Mouse (Mus musculus) ovary, postnatal 36 days (tissue): ENCODE measurements around the gene Wdfy3.
"Not testable (repeated sequence)": the region's sequence is repeated elsewhere in the genome, so short reads cannot be mapped to it uniquely, and the experiment has no call there.

ENCODE experiments used
- DNase-seq: peaks from one replicate; pipeline ENCODE4 v3.0.0; 2022; ENCODE audit warnings: low spot score, mixed read lengths

Gene Wdfy3

DNA sequence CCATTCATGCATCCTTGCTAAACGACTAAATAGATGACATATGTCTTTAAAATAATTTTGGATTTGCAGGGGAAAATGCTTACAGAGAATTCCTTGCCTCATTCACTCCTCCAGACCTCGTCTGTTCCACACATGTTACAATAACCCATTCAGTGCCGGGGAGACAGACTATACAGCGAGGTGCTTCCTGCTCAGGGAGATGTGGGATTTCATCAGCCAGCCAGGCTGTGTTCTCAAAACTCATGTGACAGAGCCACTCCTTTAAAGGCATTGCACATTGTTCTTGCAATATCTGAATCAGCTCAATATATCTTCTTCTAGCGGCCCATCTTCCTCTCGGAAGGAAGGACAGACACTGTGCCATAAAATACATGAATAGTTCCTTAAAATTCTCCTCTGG is 70.8 kb downstream of the Wdfy3 start:
- DNase-seq = no peak

DNA sequence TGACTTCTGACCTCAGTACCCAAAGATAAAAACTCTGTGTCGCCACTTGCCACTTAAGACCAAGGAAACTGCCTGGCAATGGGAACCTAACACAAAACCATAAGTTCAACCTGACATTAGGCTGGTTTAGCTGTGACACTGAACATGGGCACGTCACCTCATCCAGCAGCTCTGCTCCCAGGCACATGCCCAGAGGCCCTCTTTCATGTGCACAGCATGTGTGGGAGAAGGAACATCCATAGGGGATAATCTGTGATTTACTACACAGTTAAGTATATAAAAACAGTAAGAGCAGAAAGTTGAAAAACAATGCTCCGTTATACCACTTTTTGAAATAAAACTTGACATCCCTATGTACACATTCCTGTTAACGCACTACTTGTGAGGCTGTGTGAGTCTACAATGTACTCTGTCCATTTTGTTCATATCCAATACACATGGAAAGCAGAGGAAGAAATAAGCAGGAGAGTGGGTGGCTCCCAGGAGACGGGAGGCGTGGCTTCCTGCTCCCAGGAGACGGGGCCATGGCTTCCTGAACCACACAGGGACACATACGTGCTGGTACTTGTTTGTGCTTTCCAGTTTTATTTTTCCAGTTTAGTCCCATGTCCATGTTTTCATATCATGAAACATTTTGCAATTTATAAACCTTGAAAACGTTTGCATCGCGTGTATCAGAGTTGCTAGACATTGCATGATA is 73.5 kb downstream of the Wdfy3 start:
- DNase-seq = no peak

DNA sequence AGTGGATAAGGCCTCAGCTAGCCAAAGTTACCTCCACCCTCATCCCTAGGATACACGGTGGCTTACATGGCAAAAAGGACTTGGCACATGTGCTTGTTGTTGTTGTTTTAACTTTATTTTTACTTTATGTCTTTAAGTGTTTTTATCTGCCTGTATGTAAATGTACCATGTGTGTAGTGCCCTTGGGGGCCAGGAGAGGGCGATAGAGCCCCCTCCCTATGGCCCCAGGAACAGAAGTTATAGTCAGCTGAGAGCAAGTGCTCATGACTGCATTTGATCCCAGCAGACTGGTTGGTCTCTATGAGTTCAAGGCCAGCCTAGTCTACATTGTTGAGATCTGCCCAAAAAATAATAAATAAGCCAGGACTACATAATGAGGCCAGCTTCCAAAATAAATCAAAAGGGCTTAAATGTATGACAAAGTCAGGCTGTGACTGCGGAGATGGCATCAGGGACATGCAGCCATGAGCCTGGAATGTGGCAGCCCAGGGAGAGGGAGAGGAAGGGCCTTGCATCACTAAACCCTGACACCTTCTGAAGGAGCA is 74.2 kb downstream of the Wdfy3 start:
- no peak for DNase-seq

- no peak for DNase-seq
These were observed 75.7 kb downstream of the Wdfy3 start for GRCm38 (mm10) chr5:101993996-101994395.

- DNase-seq = no peak
These were observed 76.6 kb downstream of the Wdfy3 start for GRCm38 (mm10) chr5:101992969-101993670.

- DNase-seq = no peak
These were observed 79.3 kb downstream of the Wdfy3 start for GRCm38 (mm10) chr5:101990298-101990845.

DNA sequence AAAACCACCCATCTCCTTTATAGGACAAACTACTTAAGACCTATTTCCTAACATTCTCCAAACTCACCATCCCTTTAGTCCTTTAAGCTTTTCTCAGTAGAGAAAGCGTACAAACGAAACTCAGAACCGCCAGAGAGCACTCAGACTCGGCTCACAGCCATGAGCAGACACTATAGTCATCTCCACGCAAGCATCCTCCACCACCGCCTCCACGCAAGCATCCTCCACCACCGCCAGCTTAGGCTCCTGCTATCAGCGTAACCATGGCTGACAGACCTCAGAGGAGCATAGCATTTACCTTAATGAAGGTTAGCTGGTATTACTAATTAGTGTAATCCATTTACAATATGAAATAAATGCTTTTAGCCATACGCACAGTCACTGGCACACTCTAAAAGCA is 81.2 kb downstream of the Wdfy3 start:
- DNase-seq = no peak

DNA sequence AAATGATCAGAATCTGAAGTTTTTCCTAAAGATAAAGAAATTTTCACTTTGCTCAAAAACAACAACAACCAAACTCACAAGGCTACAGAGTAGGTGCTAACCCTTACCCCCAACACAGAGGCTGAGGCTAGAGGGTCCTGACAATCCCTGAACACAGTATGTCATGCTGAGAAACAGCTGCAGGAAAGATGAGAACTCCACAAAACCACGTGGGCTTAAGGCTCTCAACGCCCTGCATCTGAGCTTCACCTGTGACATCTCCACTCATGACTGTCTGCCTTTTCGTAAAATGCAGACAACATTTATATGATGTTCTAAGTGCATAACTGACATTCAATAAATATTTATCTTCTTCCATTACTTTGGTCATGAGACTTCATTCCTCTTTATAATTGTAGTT is 83.0 kb downstream of the Wdfy3 start:
- no peak for DNase-seq

GRCm38 (mm10) chr5:101982239-101982638 is 87.5 kb downstream of the Wdfy3 start:
- no peak for DNase-seq

DNA sequence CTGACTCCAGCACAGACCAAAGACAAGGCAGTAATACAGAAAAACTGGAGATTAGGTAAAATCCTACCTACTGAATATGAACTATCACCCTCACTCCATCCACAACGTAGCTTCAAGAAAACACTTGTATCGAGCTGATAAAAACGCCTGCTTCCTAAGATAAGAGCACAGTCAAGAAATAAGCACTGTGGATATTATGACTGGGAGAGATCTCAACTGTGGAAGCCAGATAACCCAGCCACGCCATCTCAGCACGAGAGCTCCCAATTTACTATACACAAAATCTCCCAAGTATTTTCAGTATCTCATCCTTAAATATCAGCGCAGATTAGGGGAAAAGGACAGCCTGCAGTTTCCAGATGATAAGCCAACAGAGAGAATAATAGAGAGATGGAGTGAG is 90.1 kb downstream of the Wdfy3 start:
- no peak for DNase-seq

DNA sequence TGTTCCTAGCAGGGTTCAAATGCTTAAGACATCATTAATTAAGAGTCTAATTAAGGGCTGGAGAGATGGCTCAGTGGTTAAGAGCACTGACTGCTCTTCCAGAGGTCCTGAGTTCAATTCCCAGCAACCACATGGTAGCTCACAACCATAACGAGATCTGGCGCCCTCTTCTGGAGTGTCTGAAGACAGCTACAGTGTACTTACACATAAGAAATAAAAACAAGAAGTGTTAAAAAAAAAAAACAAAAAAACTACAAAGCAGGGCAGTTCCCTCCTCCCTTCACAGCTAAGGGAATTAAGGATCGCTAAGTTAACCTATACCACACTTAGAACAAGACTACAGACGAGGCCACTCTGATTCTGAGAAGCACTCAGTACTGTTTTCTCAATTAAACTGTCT is 97.1 kb downstream of the Wdfy3 start:
- not testable (repeated sequence) for DNase-seq

- DNase-seq = no peak
These were observed 101.4 kb downstream of the Wdfy3 start for GRCm38 (mm10) chr5:101968153-101968851.

GRCm38 (mm10) chr5:101967832-101968152 is 101.9 kb downstream of the Wdfy3 start:
- DNase-seq = no peak

DNA sequence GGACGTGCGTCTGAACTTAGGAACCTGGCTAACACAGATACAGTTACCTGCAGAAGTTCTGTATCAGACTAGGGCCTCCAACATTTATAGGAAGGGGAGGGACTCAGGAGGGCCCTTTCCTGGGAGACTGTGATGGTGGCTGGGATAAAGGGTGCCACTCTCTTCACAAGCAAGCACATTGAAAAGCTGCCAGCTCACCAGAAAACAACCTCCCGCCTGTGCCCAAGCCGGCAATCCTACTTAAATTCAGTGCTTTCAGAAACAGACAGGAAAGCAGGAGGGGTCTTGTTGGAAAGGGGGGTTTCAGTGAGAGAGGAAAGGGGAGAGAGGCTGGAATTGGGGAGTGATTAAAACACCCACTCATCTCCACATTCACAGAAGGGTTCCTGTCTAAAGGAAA is 106.9 kb downstream of the Wdfy3 start:
- DNase-seq = no peak

GRCm38 (mm10) chr5:101959369-101959768 is 110.4 kb downstream of the Wdfy3 start:
- DNase-seq = no peak

- DNase-seq = no peak
These were observed 110.8 kb downstream of the Wdfy3 start for GRCm38 (mm10) chr5:101958941-101959340.

DNA sequence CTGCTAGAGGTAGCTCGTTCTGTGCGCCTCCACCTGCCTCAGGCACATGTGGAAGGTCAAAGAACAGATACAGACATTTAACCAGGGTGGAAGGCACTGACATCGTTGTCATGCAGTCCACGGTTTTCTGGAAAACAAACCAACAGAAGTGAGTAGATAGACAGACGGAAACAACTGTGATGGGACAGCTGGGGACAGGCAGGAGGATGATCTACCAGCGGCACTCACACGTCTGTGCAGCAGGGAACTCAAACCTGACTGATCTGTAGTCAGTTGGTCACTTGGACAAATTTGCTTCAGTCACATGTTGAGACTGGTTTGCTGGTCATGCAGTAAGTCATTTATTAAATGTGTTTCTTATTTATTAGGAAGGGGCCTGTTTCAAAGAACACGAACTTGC is 112.3 kb downstream of the Wdfy3 start:
- no peak for DNase-seq

DNA sequence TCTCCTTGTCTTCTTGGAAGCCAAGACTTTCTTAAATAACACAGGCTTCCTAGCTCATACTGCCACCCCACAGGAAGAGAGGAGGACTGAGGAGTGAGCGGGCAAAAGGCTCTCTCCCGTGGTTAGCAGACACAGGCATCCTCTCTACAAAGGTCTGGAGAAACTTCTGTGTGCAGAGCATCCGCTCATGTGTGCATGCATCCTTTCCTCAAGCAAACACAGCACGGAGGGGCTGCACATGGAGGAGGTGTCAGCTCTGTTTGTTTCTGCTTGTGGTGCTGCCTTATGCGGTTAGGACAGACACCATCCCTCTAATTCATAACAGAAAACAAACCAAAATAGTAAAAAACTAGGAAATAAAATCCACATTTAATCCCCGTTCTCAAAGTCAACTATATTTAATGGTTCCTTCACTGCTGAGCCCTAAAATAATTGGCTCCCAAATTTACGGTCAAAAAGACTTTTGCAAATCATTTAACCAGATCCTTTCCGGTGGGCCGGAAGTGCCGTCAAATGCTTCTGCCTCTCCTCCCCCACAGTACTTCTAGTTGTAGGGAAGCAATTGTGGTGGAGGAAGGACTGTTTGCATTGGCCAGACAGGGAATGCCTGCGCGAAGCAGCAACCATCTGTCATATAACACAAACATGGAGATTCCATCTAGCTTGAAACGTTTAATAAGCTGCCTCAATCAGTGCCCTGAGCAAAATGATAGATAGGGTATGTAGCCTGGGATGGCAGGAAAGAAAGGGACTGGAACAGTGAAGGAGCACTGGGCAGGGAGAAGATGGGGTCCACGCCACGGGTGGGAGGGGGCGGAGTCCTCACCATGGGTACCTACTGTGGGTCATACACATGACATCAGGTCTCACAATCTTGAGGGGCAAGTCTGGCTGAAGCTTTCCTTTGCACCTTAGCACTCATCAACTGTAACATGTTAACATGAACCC is 115.1 kb downstream of the Wdfy3 start:
- no peak for DNase-seq

GRCm38 (mm10) chr5:101951918-101952317 is 117.8 kb downstream of the Wdfy3 start:
- no peak for DNase-seq

- DNase-seq = no peak
These were observed 120.4 kb downstream of the Wdfy3 start for GRCm38 (mm10) chr5:101949323-101949722.

GRCm38 (mm10) chr5:101948641-101949040 is 121.1 kb downstream of the Wdfy3 start:
- no peak for DNase-seq

DNA sequence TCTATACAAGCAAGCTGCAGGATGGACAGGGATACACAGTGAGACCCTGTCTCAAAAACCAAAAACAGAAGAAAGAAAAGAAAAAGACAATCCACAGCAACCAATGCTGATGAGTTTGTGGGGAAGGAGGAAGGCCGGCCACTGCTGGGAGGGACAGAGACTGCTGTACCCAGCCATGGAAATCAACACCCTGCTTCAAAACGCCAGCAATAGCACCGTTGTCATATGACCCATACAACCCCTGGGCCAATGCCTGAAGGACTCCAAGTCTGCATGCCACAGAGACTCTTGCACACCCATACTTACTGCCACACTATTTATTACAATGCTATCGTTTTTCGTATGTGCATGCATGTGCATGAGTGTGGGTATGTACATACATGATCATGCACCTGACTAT is 124.0 kb downstream of the Wdfy3 start:
- no peak for DNase-seq
